Mouse (Mus musculus): ENCODE measurements around the gene Zfp82. TPM values are rescaled to one million over a fixed set of nuclear protein-coding genes. Genes with fewer than 3 reads are reported as not detected.

The Zfp82 gene
- polyA plus RNA-seq, 1 experiment, result 2.0 TPM

- peak overlapping the region; percentile 39 for H3K4me3 ChIP-seq (ENCODE audit: insufficient read depth, poor library complexity, severe bottlenecking)
- TF ChIP-seq CTCF (IDR thresholded peaks at IDR 0.05; ENCODE audit: control insufficient read depth, insufficient read depth, insufficient read length) (no peak), CEBPB (IDR thresholded peaks at IDR 0.05; ENCODE audit: low read depth) (no peak), USF1 (IDR thresholded peaks at IDR 0.05; ENCODE audit: low read depth) (no peak), MYOD1 (IDR thresholded peaks at IDR 0.05; ENCODE audit: control insufficient read depth, insufficient read length, low read depth) (no peak), MYOG (IDR thresholded peaks at IDR 0.05; ENCODE audit: control insufficient read depth, extremely low read depth, insufficient read length) (no peak), FOSL1 (IDR thresholded peaks at IDR 0.05; ENCODE audit: insufficient read depth, low read length, poor library complexity, severe bottlenecking) (no peak), MAX (IDR thresholded peaks at IDR 0.05) (no peak)
- no peak overlapping the region for H3ac ChIP-seq (ENCODE audit: control insufficient read depth, insufficient read length, low read depth)
- peaks cover 9% of the 10 kb centered on the region for H3K79me3 ChIP-seq (ENCODE audit: low read depth)
- H3K27me3 ChIP-seq (ENCODE audit: control insufficient read depth, insufficient read depth, insufficient read length), result no peaks in the 10 kb centered on the region
- H3K79me2 ChIP-seq (ENCODE audit: control insufficient read depth, insufficient read depth), result peaks cover 31% of the 10 kb centered on the region
- H3K36me3 ChIP-seq (ENCODE audit: control insufficient read depth, insufficient read depth), result no peaks in the 10 kb centered on the region
These were observed 18.4 kb upstream of the Zfp82 start for GRCm38 (mm10) chr7:30090970-30091585.

DNA sequence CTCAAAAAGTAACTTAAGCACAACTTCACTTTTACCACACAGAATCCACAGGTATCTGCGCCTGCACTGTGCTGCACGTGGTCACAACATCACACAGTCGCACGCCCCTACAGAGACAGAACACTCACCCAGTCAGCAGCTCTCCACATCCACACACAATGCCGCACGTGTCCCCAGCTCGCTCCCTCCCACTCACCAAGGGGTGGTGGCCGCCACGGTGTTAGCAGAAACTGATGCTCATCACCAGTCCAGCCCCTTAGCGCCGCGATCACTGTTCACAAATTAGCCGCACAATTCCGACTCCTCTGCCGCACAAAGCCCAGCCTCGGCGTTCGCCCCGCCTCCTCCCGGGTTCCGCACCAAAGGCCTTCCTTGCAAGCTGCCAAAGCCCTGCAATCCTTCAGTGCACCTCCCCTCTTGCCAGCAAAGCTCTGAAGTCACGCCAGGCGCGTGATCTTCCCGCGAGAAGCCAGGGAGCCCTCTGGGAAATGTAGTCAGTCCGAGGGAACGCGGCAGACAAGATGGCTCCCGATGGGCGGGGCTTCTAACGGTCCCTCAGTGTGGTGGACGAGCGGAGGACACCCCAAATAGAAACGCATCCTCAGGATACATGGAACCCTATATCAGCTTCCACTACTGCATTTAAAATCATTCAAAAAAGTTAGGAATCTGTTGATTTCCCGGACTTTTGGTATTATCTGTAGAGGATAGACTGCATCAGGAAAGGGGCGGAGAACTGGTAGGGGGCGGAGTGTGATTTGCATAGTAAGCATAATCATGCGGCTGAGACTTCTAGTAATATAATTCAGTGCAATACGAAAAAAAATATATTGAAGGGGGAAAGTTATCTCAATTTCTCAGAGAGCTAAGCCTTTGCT, 17.6 kb upstream of the Zfp82 start, which contains the start of the genes Gm26920 and Zfp566:
Gene Gm26920 (minus strand): TSS at position 319 of the 878 bp plus-strand sequence.
Gene Zfp566 (minus strand): TSS at position 436 of the 878 bp plus-strand sequence.
- no peak for TF ChIP-seq CTCF (IDR thresholded peaks at IDR 0.05; ENCODE audit: control insufficient read depth, insufficient read depth, insufficient read length)
- peak; percentile 68 for TF ChIP-seq USF1 (IDR thresholded peaks at IDR 0.05; ENCODE audit: low read depth)
- TF ChIP-seq MYOG (IDR thresholded peaks at IDR 0.05; ENCODE audit: control insufficient read depth, extremely low read depth, insufficient read length), result no peak
- TF ChIP-seq MAX (IDR thresholded peaks at IDR 0.05), result peak; percentile 90

DNA sequence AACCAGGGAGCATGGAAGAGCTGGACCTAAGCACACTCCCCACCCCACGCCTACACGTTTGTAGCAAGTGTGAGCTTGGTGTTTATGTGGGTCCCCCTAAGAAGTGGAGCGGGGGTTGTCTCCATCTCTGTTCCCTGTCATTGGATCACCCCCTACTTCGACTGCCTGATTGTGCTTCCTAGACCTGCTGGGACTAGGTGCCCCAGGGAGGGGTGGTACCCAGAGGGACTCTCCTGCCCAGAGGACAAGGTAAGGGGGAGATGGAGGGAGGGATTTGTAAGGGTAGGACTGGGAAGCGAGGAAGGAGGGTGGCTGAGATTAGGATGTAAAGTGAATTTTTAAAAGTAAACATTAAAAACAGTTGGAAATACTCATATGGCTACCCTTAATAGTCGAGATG, 16.7 kb upstream of the Zfp82 start:
- H3K27me3 ChIP-seq (ENCODE audit: control insufficient read depth, insufficient read depth, insufficient read length), result no peaks in the 10 kb centered on the region
- H3K4me3 ChIP-seq (ENCODE audit: insufficient read depth, poor library complexity, severe bottlenecking), result peak overlapping the region; percentile 39
- peaks cover 9% of the 10 kb centered on the region for H3K36me3 ChIP-seq (ENCODE audit: control insufficient read depth, insufficient read depth)
- H3K79me2 ChIP-seq (ENCODE audit: control insufficient read depth, insufficient read depth), result peaks cover 21% of the 10 kb centered on the region
- H3K79me3 ChIP-seq (ENCODE audit: low read depth), result peaks cover 3% of the 10 kb centered on the region
- peak overlapping the region; percentile 56 for H3ac ChIP-seq (ENCODE audit: control insufficient read depth, insufficient read length, low read depth)
- TF ChIP-seq MYOG (IDR thresholded peaks at IDR 0.05; ENCODE audit: control insufficient read depth, extremely low read depth, insufficient read length), result no peak
- no peak for TF ChIP-seq CEBPB (IDR thresholded peaks at IDR 0.05; ENCODE audit: low read depth)
- TF ChIP-seq FOSL1 (IDR thresholded peaks at IDR 0.05; ENCODE audit: insufficient read depth, low read length, poor library complexity, severe bottlenecking), result no peak
- no peak for TF ChIP-seq CTCF (IDR thresholded peaks at IDR 0.05; ENCODE audit: control insufficient read depth, insufficient read depth, insufficient read length)
- TF ChIP-seq MYOD1 (IDR thresholded peaks at IDR 0.05; ENCODE audit: control insufficient read depth, insufficient read length, low read depth), result no peak
- no peak for TF ChIP-seq USF1 (IDR thresholded peaks at IDR 0.05; ENCODE audit: low read depth)
- no peak for TF ChIP-seq MAX (IDR thresholded peaks at IDR 0.05)

More for the DNA sequence above, 17.6 kb upstream of the Zfp82 start, which contains the start of the genes Gm26920 and Zfp566:
- Histone ChIP-seq H3K36me3 (ENCODE audit: control insufficient read depth, insufficient read depth) (peaks cover 7% of the 10 kb centered on the region), H3ac (ENCODE audit: control insufficient read depth, insufficient read length, low read depth) (peak within 1 kb of the TSS; percentile 64), H3K27me3 (ENCODE audit: control insufficient read depth, insufficient read depth, insufficient read length) (no peaks in the 10 kb centered on the region), H3K4me3 (ENCODE audit: insufficient read depth, poor library complexity, severe bottlenecking) (peak within 1 kb of the TSS; percentile 39), H3K79me2 (ENCODE audit: control insufficient read depth, insufficient read depth) (peaks cover 23% of the 10 kb centered on the region), H3K79me3 (ENCODE audit: low read depth) (peaks cover 3% of the 10 kb centered on the region)

GRCm38 (mm10) chr7:30086524-30086923, 13.8 kb upstream of the Zfp82 start:
- H3K36me3 ChIP-seq (ENCODE audit: control insufficient read depth, insufficient read depth), result peaks cover 9% of the 10 kb centered on the region
- no peak overlapping the region for H3ac ChIP-seq (ENCODE audit: control insufficient read depth, insufficient read length, low read depth)
- H3K79me2 ChIP-seq (ENCODE audit: control insufficient read depth, insufficient read depth), result peaks cover 21% of the 10 kb centered on the region
- peaks cover 3% of the 10 kb centered on the region for H3K79me3 ChIP-seq (ENCODE audit: low read depth)
- no peak overlapping the region for H3K4me3 ChIP-seq (ENCODE audit: insufficient read depth, poor library complexity, severe bottlenecking)
- no peaks in the 10 kb centered on the region for H3K27me3 ChIP-seq (ENCODE audit: control insufficient read depth, insufficient read depth, insufficient read length)
- no peak for TF ChIP-seq CTCF (IDR thresholded peaks at IDR 0.05; ENCODE audit: control insufficient read depth, insufficient read depth, insufficient read length)
- peak; percentile 1 for TF ChIP-seq CEBPB (IDR thresholded peaks at IDR 0.05; ENCODE audit: low read depth)
- TF ChIP-seq USF1 (IDR thresholded peaks at IDR 0.05; ENCODE audit: low read depth), result peak; percentile 67
- no peak for TF ChIP-seq MYOD1 (IDR thresholded peaks at IDR 0.05; ENCODE audit: control insufficient read depth, insufficient read length, low read depth)

- H3K4me3 ChIP-seq (ENCODE audit: insufficient read depth, poor library complexity, severe bottlenecking), result no peak overlapping the region
- no peak overlapping the region for H3ac ChIP-seq (ENCODE audit: control insufficient read depth, insufficient read length, low read depth)
- H3K27me3 ChIP-seq (ENCODE audit: control insufficient read depth, insufficient read depth, insufficient read length), result no peaks in the 10 kb centered on the region
- TF ChIP-seq CTCF (IDR thresholded peaks at IDR 0.05; ENCODE audit: control insufficient read depth, insufficient read depth, insufficient read length), result peak; percentile 29
- no peak for TF ChIP-seq FOSL1 (IDR thresholded peaks at IDR 0.05; ENCODE audit: insufficient read depth, low read length, poor library complexity, severe bottlenecking)
- no peaks in the 10 kb centered on the region for H3K79me3 ChIP-seq (ENCODE audit: low read depth)
- peaks cover 4% of the 10 kb centered on the region for H3K36me3 ChIP-seq (ENCODE audit: control insufficient read depth, insufficient read depth)
- H3K79me2 ChIP-seq (ENCODE audit: control insufficient read depth, insufficient read depth), result no peaks in the 10 kb centered on the region
These were observed 8.1 kb downstream of the Zfp82 start for GRCm38 (mm10) chr7:30064622-30065021.

Measured in C2C12 (cell line).